Mouse (Mus musculus) MEL (cell line): ENCODE measurements around the gene Cxcl12. TPM values are rescaled to one million over a fixed set of nuclear protein-coding genes. Genes with fewer than 3 reads are reported as not detected.

ENCODE experiments used
- DNase-seq: peaks from one replicate; pipeline ENCODE4 v3.0.0; 2011; ENCODE audit warnings: low read depth, low spot score
- H3K27ac ChIP-seq: 2 replicates; pipeline ENCODE4 v1.5.1; 2012; ENCODE audit warnings: low read depth, mild to moderate bottlenecking, control low read depth, low read length, moderate library complexity; ENCODE audit not compliant: control insufficient read depth
- H3K27me3 ChIP-seq, 2 experiments: fragments of 150-350 bp in 1 of 2; sonication (generic) in 1 of 2; 2 replicates each; pipeline ENCODE4 v1.6.1; 2012; ENCODE audit warnings: low read length in 2 of 2, mild to moderate bottlenecking in 2 of 2, improper control_type of control experiment in 1 of 2, moderate library complexity in 1 of 2; ENCODE audit not compliant: insufficient read depth in 2 of 2, control insufficient read depth in 1 of 2
- H3K36me3 ChIP-seq, 2 experiments: 2 replicates each; pipeline ENCODE4 v1.6.1; 2012 to 2014; ENCODE audit warnings: low read length in 2 of 2, improper control_type of control experiment in 1 of 2, inconsistent platforms in 1 of 2, mild to moderate bottlenecking in 1 of 2; ENCODE audit not compliant: insufficient read depth in 2 of 2, control insufficient read depth in 1 of 2
- H3K4me1 ChIP-seq, 2 experiments: fragments of 150-350 bp in 1 of 2; sonication (generic) in 1 of 2; 2 replicates each; pipeline ENCODE4 v1.6.1; 2012; ENCODE audit warnings: low read length in 2 of 2, improper control_type of control experiment in 1 of 2, mild to moderate bottlenecking in 1 of 2; ENCODE audit not compliant: insufficient read depth in 2 of 2, control insufficient read depth in 1 of 2
- H3K4me3 ChIP-seq, 2 experiments: fragments of 150-350 bp in 1 of 2; sonication (generic) in 1 of 2; 2 replicates each; pipeline ENCODE4 v1.5.1; 2012; ENCODE audit warnings: low read depth in 2 of 2, low read length in 2 of 2, mild to moderate bottlenecking in 2 of 2, moderate library complexity in 2 of 2, control low read depth in 1 of 2, improper control_type of control experiment in 1 of 2; ENCODE audit not compliant: control insufficient read depth in 1 of 2, insufficient read depth in 1 of 2
- H3K79me2 ChIP-seq: 2 replicates; pipeline ENCODE4 v1.6.1; 2012; ENCODE audit warnings: mild to moderate bottlenecking, low read length, moderate library complexity; ENCODE audit not compliant: control insufficient read depth, poor library complexity, insufficient read depth
- H3K9ac ChIP-seq: 2 replicates; pipeline ENCODE4 v1.6.1; 2012; ENCODE audit warnings: low read depth, mild to moderate bottlenecking, control low read depth, low read length, moderate library complexity; ENCODE audit not compliant: control insufficient read depth, poor library complexity, severe bottlenecking
- H3K9me3 ChIP-seq: fragments of 150-350 bp; sonication (generic); replicated peaks from 2 replicates; pipeline ENCODE4 v1.6.1; 2012; ENCODE audit warnings: mild to moderate bottlenecking, low read length, improper control_type of control experiment, moderate library complexity; ENCODE audit not compliant: insufficient read depth
- CHD2 ChIP-seq: IDR thresholded peaks from 2 replicates; pipeline ENCODE4 v1.6.1; 2011; ENCODE audit warnings: low read length, improper control_type of control experiment
- CTCF ChIP-seq, 3 experiments: IDR thresholded peaks in 2 of 3; conservative IDR thresholded peaks in 1 of 3; 2 replicates each; pipeline ENCODE4 v1.5.1; 2011 to 2012; ENCODE audit warnings: low read length in 3 of 3, low read depth in 2 of 3, mild to moderate bottlenecking in 2 of 3, improper control_type of control experiment in 1 of 3, inconsistent platforms in 1 of 3, mixed read lengths in 1 of 3, moderate library complexity in 1 of 3; ENCODE audit not compliant: control insufficient read depth in 1 of 3, insufficient read depth in 1 of 3, poor library complexity in 1 of 3, severe bottlenecking in 1 of 3
- ELF1 ChIP-seq: IDR thresholded peaks from 2 replicates; pipeline ENCODE4 v1.6.1; 2014; ENCODE audit warnings: low read depth, mild to moderate bottlenecking, inconsistent platforms, low read length, improper control_type of control experiment, moderate library complexity
- GATA1 ChIP-seq: IDR thresholded peaks from 2 replicates; pipeline ENCODE4 v1.6.1; 2011; ENCODE audit warnings: low read depth, low read length, improper control_type of control experiment
- KAT2A ChIP-seq: conservative IDR thresholded peaks from 2 replicates; pipeline ENCODE4 v1.6.1; 2012; ENCODE audit warnings: low read depth, low read length, improper control_type of control experiment, inconsistent platforms
- MAX ChIP-seq: IDR thresholded peaks from 2 replicates; pipeline ENCODE4 v1.6.1; 2011; ENCODE audit warnings: low read length, improper control_type of control experiment
- MAZ ChIP-seq: IDR thresholded peaks from 2 replicates; pipeline ENCODE4 v1.6.1; 2012; ENCODE audit warnings: low read depth, mild to moderate bottlenecking, inconsistent platforms, low read length, improper control_type of control experiment
- MYC ChIP-seq: IDR thresholded peaks from 2 replicates; pipeline ENCODE4 v1.6.1; 2011; ENCODE audit warnings: low read depth, mild to moderate bottlenecking, low read length, improper control_type of control experiment, moderate library complexity
- POLR2A ChIP-seq, 2 experiments: IDR thresholded peaks; 2 replicates each; pipeline ENCODE4 v1.6.1; 2011 to 2012; ENCODE audit warnings: low read length in 2 of 2, mild to moderate bottlenecking in 2 of 2, control low read depth in 1 of 2, improper control_type of control experiment in 1 of 2, low read depth in 1 of 2, moderate library complexity in 1 of 2; ENCODE audit not compliant: control insufficient read depth in 1 of 2, insufficient read depth in 1 of 2, poor library complexity in 1 of 2
- SMC3 ChIP-seq: IDR thresholded peaks from 2 replicates; pipeline ENCODE4 v1.6.1; 2011; ENCODE audit warnings: low read depth, low read length, improper control_type of control experiment
- TBP ChIP-seq: IDR thresholded peaks from 2 replicates; pipeline ENCODE4 v1.8.0; 2011; ENCODE audit warnings: low read depth, low read length, improper control_type of control experiment
- UBTF ChIP-seq: IDR thresholded peaks from 2 replicates; pipeline ENCODE4 v1.6.1; 2012; ENCODE audit warnings: low read depth, mild to moderate bottlenecking, inconsistent platforms, low read length, improper control_type of control experiment, moderate library complexity, borderline replicate concordance; ENCODE audit not compliant: insufficient read depth
- USF1 ChIP-seq: IDR thresholded peaks from 2 replicates; pipeline ENCODE4 v1.6.1; 2014; ENCODE audit warnings: low read depth, mild to moderate bottlenecking, inconsistent platforms, low read length, improper control_type of control experiment, moderate library complexity
- USF2 ChIP-seq, 2 experiments: IDR thresholded peaks; 2 replicates each; pipeline ENCODE4 v1.6.1; 2011 to 2012; ENCODE audit warnings: improper control_type of control experiment in 2 of 2, low read length in 2 of 2, borderline replicate concordance in 1 of 2, inconsistent platforms in 1 of 2, low read depth in 1 of 2, mild to moderate bottlenecking in 1 of 2; ENCODE audit not compliant: insufficient read depth in 1 of 2
- ZC3H11A ChIP-seq: IDR thresholded peaks from 2 replicates; pipeline ENCODE4 v1.6.1; 2012; ENCODE audit warnings: low read depth, mild to moderate bottlenecking, inconsistent platforms, low read length, improper control_type of control experiment
- ZKSCAN1 ChIP-seq: IDR thresholded peaks from 2 replicates; pipeline ENCODE4 v1.6.1; 2012; ENCODE audit warnings: low read depth, mild to moderate bottlenecking, inconsistent platforms, low read length, improper control_type of control experiment, moderate library complexity
- ZNF384 ChIP-seq: IDR thresholded peaks from 2 replicates; pipeline ENCODE4 v1.6.1; 2012; ENCODE audit warnings: low read depth, mild to moderate bottlenecking, inconsistent platforms, low read length, improper control_type of control experiment
- polyA plus RNA-seq, 2 experiments: library from polyadenylated mRNA; stranded (reverse) in 1 of 2; unstranded in 1 of 2; fragments of >175 nt in 1 of 2; fragments of >200 nt in 1 of 2; gene quantifications; 2 replicates each; pipeline versions ENCODE4 v1.2.1 to v1.2.4; 2012; ENCODE audit warnings: low replicate concordance in 2 of 2, low read depth in 1 of 2; ENCODE audit not compliant: insufficient read length in 2 of 2, insufficient read depth in 1 of 2, missing spikeins in 1 of 2
- total RNA-seq: library from RNA; depleted of rRNA; stranded (reverse); fragments of 300-350 nt; gene quantifications from 2 replicates; pipeline ENCODE4 v1.2.3, GENCODE M21; 2012

The Cxcl12 gene
- total and polyA plus RNA-seq, 3 experiments, result not detected

GRCm38 (mm10) chr6:117199718-117200117 lies 31.4 kb downstream of the Cxcl12 start:
- Histone ChIP-seq H3K27ac (no peak overlapping the region), H3K9ac (no peak overlapping the region), H3K36me3 (no peaks in the 10 kb centered on the region), H3K9me3 (no peaks in the 10 kb centered on the region), H3K79me2 (no peaks in the 10 kb centered on the region), H3K27me3 (no peaks in the 10 kb centered on the region), H3K4me3 (no peak overlapping the region), H3K4me1 (no peaks in the 10 kb centered on the region)
- no peak for DNase-seq
- no peak for TF ChIP-seq ZC3H11A
- no peak for TF ChIP-seq ELF1
- TF ChIP-seq SMC3, result no peak
- TF ChIP-seq MYC, result no peak
- TF ChIP-seq MAX, result no peak
- TF ChIP-seq CTCF (IDR thresholded peaks at IDR 0.05 in 2 of 3, conservative IDR thresholded peaks at IDR 0.05 in 1 of 3; ENCODE audit: control insufficient read depth in 1 of 3, insufficient read depth in 1 of 3, low read depth in 2 of 3, low read length in 3 of 3, poor library complexity in 1 of 3, severe bottlenecking in 1 of 3), result no peak
- TF ChIP-seq MAZ, result no peak
- no peak for TF ChIP-seq USF2 (IDR thresholded peaks at IDR 0.05; ENCODE audit: borderline replicate concordance in 1 of 2, insufficient read depth in 1 of 2, low read depth in 1 of 2, low read length in 2 of 2)
- no peak for TF ChIP-seq ZNF384
- no peak for TF ChIP-seq ZKSCAN1
- no peak for TF ChIP-seq POLR2A (IDR thresholded peaks at IDR 0.05; ENCODE audit: control insufficient read depth in 1 of 2, insufficient read depth in 1 of 2, low read depth in 1 of 2, low read length in 2 of 2, poor library complexity in 1 of 2)
- no peak for TF ChIP-seq KAT2A
- TF ChIP-seq UBTF, result no peak

- H3K9me3 ChIP-seq, result no peaks in the 10 kb centered on the region
- H3K4me1 ChIP-seq, result no peaks in the 10 kb centered on the region
- H3K79me2 ChIP-seq, result no peaks in the 10 kb centered on the region
- H3K36me3 ChIP-seq, result no peaks in the 10 kb centered on the region
- H3K9ac ChIP-seq, result no peak overlapping the region
- no peak for DNase-seq
- H3K27ac ChIP-seq, result no peak overlapping the region
- no peaks in the 10 kb centered on the region for H3K27me3 ChIP-seq
- TF ChIP-seq SMC3, result no peak
- TF ChIP-seq MAZ, result no peak
- TF ChIP-seq TBP, result no peak
- no peak for TF ChIP-seq ELF1
- no peak overlapping the region for H3K4me3 ChIP-seq
These were observed 32.6 kb downstream of the Cxcl12 start for GRCm38 (mm10) chr6:117200916-117201315.

GRCm38 (mm10) chr6:117201396-117201795 lies 33.1 kb downstream of the Cxcl12 start:
- TF ChIP-seq USF1 (no peak), ZC3H11A (no peak), CHD2 (no peak), GATA1 (no peak)
- H3K27me3 ChIP-seq, result no peaks in the 10 kb centered on the region
- H3K4me3 ChIP-seq, result no peak overlapping the region
- H3K9ac ChIP-seq, result no peak overlapping the region
- no peaks in the 10 kb centered on the region for H3K79me2 ChIP-seq
- H3K4me1 ChIP-seq, result no peaks in the 10 kb centered on the region
- H3K27ac ChIP-seq, result no peak overlapping the region
- H3K36me3 ChIP-seq, result no peaks in the 10 kb centered on the region
- H3K9me3 ChIP-seq, result no peaks in the 10 kb centered on the region
- no peak for DNase-seq
